Mouse (Mus musculus): ENCODE measurements at regions not wholly inside any gene's neighbourhood (a gene's known extent, or its start where the extent isn't known, plus 50 kb on each side); places are given as distances from the start of the nearest gene placed in this dataset.

DNA sequence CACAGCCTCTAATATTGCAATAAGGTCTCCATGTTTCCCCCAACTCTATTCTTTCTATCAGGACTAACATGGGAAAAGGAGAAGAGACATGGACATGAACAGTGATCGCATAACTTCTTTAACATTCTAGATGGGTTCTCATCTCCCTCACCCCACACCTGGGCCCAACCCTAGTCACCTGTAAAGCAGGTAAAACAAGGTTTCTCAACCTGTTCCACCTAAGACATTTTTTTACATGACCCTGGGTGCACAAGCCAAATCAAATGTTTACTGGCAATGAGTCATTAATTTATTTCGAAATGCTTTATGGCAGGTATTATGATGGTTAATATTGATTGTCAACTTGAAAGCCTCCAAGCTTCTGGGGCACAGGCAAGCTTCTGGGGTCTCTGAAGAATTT is 640.4 kb downstream of the Sox6 start:
- no peak overlapping the region for H3K27ac ChIP-seq (replicated peaks; ENCODE audit: insufficient read depth, low read depth, low read length)
- no peaks in the 10 kb centered on the region for H3K79me2 ChIP-seq (ENCODE audit: control insufficient read depth, insufficient read depth, low read length)
- no peak overlapping the region for H3K9ac ChIP-seq (ENCODE audit: low read depth, low read length)
- TF ChIP-seq POLR2A (IDR thresholded peaks at IDR 0.05; ENCODE audit: extremely low read depth, insufficient read depth, low read length), result no peak
- TF ChIP-seq CTCF (IDR thresholded peaks at IDR 0.05; ENCODE audit: low read depth, low read length), result no peak
- peaks cover 9% of the 10 kb centered on the region for H3K4me1 ChIP-seq (ENCODE audit: control insufficient read depth, insufficient read depth, low read length)
- WGBS, result 66% methylated on average over 2 of the region's 2 CpGs
- DNase-seq (ENCODE audit: extremely low read depth, low read depth, low spot score), result peak; percentile 80
- H3K36me3 ChIP-seq (ENCODE audit: control insufficient read depth, insufficient read depth, low read length), result no peaks in the 10 kb centered on the region
- no peak overlapping the region for H3K4me3 ChIP-seq (ENCODE audit: insufficient read depth, low read depth, low read length)
- no peaks in the 10 kb centered on the region for H3K27me3 ChIP-seq (ENCODE audit: control insufficient read depth, insufficient read depth, low read length)

DNA sequence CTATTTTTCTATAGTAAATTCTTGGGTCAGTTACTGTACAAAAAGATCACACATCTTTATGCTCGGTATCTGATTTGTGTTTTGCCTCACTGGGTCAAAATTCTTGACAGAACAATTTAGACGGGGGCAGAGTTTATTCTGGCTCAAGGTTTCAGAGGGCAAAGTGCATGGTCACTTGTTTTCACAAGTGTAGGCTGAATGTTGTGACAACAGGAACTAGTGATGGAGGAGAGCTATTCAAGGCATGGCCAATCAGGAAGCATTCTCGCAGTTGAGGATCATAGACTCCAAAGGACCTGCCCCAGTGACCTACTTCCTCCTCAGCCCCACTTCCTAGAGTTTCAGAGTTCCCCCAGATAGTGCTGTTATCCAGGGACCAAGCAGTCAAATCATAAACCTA is 639.1 kb downstream of the Sox6 start:
- TF ChIP-seq POLR2A (IDR thresholded peaks at IDR 0.05; ENCODE audit: extremely low read depth, insufficient read depth, low read length) (no peak), CTCF (IDR thresholded peaks at IDR 0.05; ENCODE audit: low read depth, low read length) (no peak)
- WGBS, result 12% methylated on average over 3 of the region's 3 CpGs
- DNase-seq (ENCODE audit: extremely low read depth, low read depth, low spot score), result peak; percentile 87
- Histone ChIP-seq H3K4me1 (ENCODE audit: control insufficient read depth, insufficient read depth, low read length) (peaks cover 9% of the 10 kb centered on the region), H3K27me3 (ENCODE audit: control insufficient read depth, insufficient read depth, low read length) (no peaks in the 10 kb centered on the region), H3K36me3 (ENCODE audit: control insufficient read depth, insufficient read depth, low read length) (no peaks in the 10 kb centered on the region), H3K79me2 (ENCODE audit: control insufficient read depth, insufficient read depth, low read length) (no peaks in the 10 kb centered on the region), H3K9ac (ENCODE audit: low read depth, low read length) (no peak overlapping the region), H3K27ac (replicated peaks; ENCODE audit: insufficient read depth, low read depth, low read length) (no peak overlapping the region), H3K4me3 (ENCODE audit: insufficient read depth, low read depth, low read length) (no peak overlapping the region)

DNA sequence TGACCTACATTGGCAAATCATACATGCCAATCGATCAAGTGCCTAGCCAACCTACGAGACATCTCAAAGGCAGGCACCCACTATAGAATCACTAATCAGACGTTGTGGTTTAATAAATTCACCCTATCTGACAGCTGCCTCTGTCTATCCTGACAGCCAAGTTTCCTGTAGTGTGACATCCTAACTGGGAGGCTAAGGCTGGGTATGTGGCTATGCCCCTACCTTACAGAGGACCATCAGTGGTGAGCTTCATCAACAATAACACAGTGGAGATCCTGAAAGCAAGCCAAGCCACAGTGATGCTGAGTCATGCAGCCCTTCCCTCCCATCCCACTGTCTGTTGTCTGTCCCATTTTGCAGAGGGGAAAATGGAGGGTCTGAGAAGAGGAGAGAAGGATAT is 630.7 kb downstream of the Sox6 start:
- no peaks in the 10 kb centered on the region for H3K36me3 ChIP-seq (ENCODE audit: control insufficient read depth, insufficient read depth, low read length)
- H3K9ac ChIP-seq (ENCODE audit: low read depth, low read length), result no peak overlapping the region
- WGBS, result 83% methylated on average over 3 of the region's 3 CpGs
- H3K27me3 ChIP-seq (ENCODE audit: control insufficient read depth, insufficient read depth, low read length), result no peaks in the 10 kb centered on the region
- H3K79me2 ChIP-seq (ENCODE audit: control insufficient read depth, insufficient read depth, low read length), result no peaks in the 10 kb centered on the region
- H3K27ac ChIP-seq (replicated peaks; ENCODE audit: insufficient read depth, low read depth, low read length), result no peak overlapping the region
- no peak overlapping the region for H3K4me3 ChIP-seq (ENCODE audit: insufficient read depth, low read depth, low read length)
- TF ChIP-seq POLR2A (IDR thresholded peaks at IDR 0.05; ENCODE audit: extremely low read depth, insufficient read depth, low read length) (no peak), CTCF (IDR thresholded peaks at IDR 0.05; ENCODE audit: low read depth, low read length) (no peak)
- no peak for DNase-seq (ENCODE audit: extremely low read depth, low read depth, low spot score)
- no peaks in the 10 kb centered on the region for H3K4me1 ChIP-seq (ENCODE audit: control insufficient read depth, insufficient read depth, low read length)

DNA sequence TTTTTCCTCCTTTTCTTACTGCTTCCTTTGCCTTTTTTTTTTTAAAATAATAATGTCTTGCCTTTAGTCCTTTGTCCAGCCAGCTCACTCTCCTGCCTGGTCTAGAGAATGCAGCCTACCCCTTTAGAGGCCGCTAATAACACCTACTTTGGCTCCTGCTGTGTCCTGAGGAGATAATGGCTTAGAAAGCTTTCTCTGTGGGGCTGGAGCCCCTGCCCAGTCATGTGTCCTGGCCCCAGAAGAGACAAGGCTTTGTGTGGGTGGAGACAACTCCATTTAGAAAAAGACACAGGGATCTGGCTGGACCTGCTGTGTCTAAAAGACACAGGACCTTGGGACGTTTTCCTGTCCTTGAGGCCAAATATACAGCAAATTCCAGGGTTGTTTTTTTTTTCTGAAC is 629.7 kb downstream of the Sox6 start:
- Histone ChIP-seq H3K27me3 (ENCODE audit: control insufficient read depth, insufficient read depth, low read length) (no peaks in the 10 kb centered on the region), H3K36me3 (ENCODE audit: control insufficient read depth, insufficient read depth, low read length) (no peaks in the 10 kb centered on the region), H3K27ac (replicated peaks; ENCODE audit: insufficient read depth, low read depth, low read length) (no peak overlapping the region), H3K4me1 (ENCODE audit: control insufficient read depth, insufficient read depth, low read length) (no peaks in the 10 kb centered on the region), H3K4me3 (ENCODE audit: insufficient read depth, low read depth, low read length) (no peak overlapping the region), H3K79me2 (ENCODE audit: control insufficient read depth, insufficient read depth, low read length) (no peaks in the 10 kb centered on the region), H3K9ac (ENCODE audit: low read depth, low read length) (no peak overlapping the region)
- no peak for DNase-seq (ENCODE audit: extremely low read depth, low read depth, low spot score)
- WGBS, result 64% methylated on average over 2 of the region's 2 CpGs
- TF ChIP-seq POLR2A (IDR thresholded peaks at IDR 0.05; ENCODE audit: extremely low read depth, insufficient read depth, low read length), result no peak
- TF ChIP-seq CTCF (IDR thresholded peaks at IDR 0.05; ENCODE audit: low read depth, low read length), result no peak

DNA sequence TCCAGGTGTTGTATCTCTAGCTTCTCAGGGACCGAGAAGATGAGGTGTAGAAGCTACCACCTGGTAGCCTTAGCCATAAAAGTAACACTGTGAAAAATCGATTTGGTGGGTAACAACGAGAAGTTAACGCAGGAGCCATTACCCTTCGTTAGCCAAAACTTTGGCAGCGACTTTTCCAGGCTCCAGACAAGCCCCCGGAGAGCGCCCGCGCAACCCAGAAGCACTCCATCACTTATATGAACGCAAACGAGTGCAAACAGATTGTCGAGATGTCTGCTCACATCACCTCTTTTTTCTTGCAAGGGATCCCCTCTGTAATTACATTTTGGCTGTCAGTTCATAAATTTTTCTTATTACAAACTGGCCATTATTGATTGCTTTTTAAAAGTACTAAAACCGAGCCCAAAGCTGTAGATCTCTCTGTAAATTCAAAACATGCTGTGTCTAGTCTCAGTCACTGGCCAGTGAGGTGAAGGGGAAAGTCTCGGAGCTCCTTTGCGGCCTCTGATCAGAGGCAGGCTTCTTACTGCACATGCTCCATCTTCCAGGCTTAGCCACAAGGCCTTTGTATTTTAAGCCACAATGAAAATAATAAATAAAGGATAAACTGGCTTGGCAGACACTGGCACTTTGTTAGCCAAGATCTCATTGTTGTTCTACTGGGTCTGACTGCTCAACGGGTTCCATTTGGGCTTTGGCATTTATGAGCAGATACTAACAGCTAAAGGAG is 627.9 kb downstream of the Sox6 start:
- H3K79me2 ChIP-seq (ENCODE audit: control insufficient read depth, insufficient read depth, low read length), result no peaks in the 10 kb centered on the region
- no peak for DNase-seq (ENCODE audit: extremely low read depth, low read depth, low spot score)
- no peak overlapping the region for H3K27ac ChIP-seq (replicated peaks; ENCODE audit: insufficient read depth, low read depth, low read length)
- no peak overlapping the region for H3K9ac ChIP-seq (ENCODE audit: low read depth, low read length)
- no peaks in the 10 kb centered on the region for H3K4me1 ChIP-seq (ENCODE audit: control insufficient read depth, insufficient read depth, low read length)
- H3K36me3 ChIP-seq (ENCODE audit: control insufficient read depth, insufficient read depth, low read length), result no peaks in the 10 kb centered on the region
- H3K4me3 ChIP-seq (ENCODE audit: insufficient read depth, low read depth, low read length), result no peak overlapping the region
- TF ChIP-seq CTCF (IDR thresholded peaks at IDR 0.05; ENCODE audit: low read depth, low read length), result no peak
- TF ChIP-seq POLR2A (IDR thresholded peaks at IDR 0.05; ENCODE audit: extremely low read depth, insufficient read depth, low read length), result no peak
- WGBS, result 87% methylated on average over 17 of the region's 17 CpGs
- no peaks in the 10 kb centered on the region for H3K27me3 ChIP-seq (ENCODE audit: control insufficient read depth, insufficient read depth, low read length)

DNA sequence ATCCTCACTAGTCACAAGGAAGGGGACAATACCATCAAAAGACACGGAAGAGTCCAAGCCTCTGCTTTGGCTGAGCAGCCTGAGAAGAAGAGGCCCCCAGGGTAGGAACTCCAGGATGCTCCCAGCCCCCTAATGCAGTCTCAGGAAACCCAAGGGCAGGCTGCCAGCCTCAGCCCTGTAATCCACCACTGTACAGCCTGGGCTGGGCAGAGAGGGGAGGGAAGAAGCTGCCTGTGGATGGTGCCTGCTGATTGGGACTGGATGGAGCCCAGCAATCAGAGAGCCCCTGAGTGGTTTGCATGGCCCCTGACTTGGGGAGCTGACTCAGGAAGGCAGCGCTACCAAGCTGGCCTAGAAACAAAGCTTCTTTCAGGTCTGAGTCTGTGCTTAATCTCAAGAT is 627.1 kb downstream of the Sox6 start:
- Histone ChIP-seq H3K79me2 (ENCODE audit: control insufficient read depth, insufficient read depth, low read length) (no peaks in the 10 kb centered on the region), H3K36me3 (ENCODE audit: control insufficient read depth, insufficient read depth, low read length) (no peaks in the 10 kb centered on the region), H3K27me3 (ENCODE audit: control insufficient read depth, insufficient read depth, low read length) (no peaks in the 10 kb centered on the region), H3K4me3 (ENCODE audit: insufficient read depth, low read depth, low read length) (no peak overlapping the region), H3K9ac (ENCODE audit: low read depth, low read length) (no peak overlapping the region), H3K27ac (replicated peaks; ENCODE audit: insufficient read depth, low read depth, low read length) (no peak overlapping the region), H3K4me1 (ENCODE audit: control insufficient read depth, insufficient read depth, low read length) (no peaks in the 10 kb centered on the region)
- DNase-seq (ENCODE audit: extremely low read depth, low read depth, low spot score), result no peak
- no peak for TF ChIP-seq CTCF (IDR thresholded peaks at IDR 0.05; ENCODE audit: low read depth, low read length)
- no peak for TF ChIP-seq POLR2A (IDR thresholded peaks at IDR 0.05; ENCODE audit: extremely low read depth, insufficient read depth, low read length)
- 85% methylated on average over 2 of the region's 2 CpGs for whole genome bisulfite sequencing
